Mouse (Mus musculus): ENCODE data around the gene Sim1.

Sim1 gene

GRCm38 (mm10) chr10:50901601-50902475, 7.3 kb downstream of the Sim1 start:
- no peak for DNase-seq

DNA sequence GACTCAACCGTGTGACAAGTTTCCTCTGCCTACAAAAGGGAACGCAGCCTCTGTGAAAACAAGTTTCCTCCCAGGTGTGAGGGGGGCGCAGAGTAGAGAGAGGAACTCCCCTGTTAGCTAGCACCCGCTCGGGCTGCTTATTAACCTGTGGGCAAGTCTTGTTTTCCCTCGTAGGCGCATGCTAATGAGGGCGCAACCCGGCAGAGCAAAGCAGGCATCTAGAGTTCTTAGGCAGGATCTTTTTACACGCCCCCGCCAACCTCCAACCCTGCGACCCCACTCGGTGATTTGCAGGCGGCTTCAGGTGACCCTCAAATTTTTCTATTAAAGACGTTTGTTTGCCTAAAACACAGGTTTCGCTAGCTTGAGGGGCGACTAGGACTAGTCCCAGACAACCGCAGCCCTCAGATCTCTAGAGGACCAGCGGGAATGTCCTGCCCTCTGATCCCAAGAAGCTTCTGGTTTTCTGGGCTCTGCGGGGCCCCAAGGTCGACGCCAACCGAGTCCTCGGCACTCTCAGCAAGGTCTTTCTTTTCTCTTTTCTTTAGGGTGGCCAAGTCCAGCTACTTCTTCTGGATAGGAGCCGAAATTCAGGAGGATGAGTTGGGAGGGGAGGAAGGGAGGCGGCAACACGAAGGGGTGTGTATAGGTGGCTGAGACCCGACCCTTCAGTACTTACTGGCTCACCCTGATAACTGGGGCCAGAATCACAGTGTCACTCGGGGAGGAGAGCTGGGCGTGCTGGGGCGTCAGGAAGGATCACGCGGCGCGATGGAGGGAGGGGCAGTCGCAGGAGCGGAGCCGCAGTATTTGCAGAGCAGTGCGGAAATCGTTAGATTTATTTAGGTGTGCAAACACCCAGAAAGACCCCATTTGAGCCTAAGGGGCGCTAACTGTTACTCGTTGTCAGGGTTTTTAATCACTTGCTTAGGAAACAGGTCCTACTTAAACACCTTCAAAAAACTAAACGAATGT, 8.5 kb downstream of the Sim1 start:
- DNase-seq, result no peak

DNA sequence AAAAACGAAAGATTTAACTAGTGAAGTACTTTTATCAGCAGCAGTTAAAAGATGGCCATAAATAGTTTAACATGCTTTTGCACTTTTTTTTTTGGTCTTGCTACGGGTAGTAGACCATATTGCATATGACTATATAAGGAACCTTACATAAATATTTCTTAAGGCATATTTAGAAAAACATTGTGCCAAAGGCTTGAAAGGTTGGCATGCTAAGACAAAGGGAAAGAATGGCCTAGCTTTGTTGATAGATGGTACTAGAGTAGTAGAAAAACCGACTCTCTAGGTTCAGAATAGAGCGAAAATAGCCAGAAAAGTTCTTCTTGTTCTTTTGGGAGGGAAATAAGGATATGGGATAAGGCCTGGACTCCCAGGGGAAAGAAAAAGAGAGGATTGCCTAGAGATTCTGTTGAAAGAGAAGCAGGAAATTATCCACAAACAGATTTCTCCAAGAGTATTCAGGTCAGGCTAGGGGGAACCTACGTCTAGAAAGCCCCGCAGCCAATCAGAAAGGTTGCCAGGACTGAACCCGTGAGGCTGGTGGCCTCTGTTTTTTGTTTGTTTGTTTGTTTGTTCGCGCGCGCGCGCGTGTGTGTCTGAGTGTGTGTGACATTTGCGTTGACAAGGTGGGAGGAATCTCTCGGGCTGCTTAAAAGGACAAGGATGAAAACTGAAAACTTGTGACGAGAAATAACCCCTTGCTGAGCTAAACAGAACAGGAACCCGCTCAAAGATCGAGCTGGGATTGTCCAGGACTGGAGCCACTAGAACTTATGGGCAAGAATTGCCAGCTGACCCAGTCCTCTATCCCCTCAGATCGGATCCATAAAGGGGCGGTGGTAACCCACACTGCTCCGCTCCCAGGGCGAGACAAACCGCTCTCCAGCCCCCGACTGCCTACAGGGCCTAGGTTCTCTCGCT, 9.6 kb downstream of the Sim1 start:
- DNase-seq, result no peak

- no peak for DNase-seq
Measured at GRCm38 (mm10) chr10:50904764-50905701, 10.5 kb downstream of the Sim1 start.

- no peak for DNase-seq
Measured at GRCm38 (mm10) chr10:50910400-50910799, 15.8 kb downstream of the Sim1 start.

DNA sequence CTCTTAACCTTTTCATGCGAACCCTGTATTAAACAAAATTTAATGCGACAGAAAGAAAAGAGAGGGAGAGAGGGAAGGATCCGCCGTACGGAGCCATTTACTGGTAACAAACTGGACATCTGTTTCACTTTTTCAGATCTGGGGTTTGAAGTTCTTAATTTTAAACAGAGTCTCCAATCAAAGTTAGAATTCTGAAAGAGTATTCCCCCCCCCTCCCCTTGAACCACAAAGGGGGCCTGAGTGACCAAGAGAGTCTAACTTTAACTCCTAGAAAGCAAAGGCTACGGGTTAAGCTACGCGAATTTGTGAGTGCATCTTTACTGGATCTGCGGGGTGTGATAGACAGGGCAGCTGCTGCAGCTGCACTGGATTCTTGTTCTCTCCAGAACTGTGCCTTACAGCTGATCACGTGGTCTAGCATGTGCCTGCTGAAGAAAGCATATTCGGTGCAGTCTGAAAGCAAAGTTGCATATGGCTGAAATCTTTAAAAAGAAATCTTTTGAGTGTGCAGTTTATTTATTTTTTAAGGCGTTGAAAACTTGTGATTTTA, 16.4 kb downstream of the Sim1 start:
- no peak for DNase-seq

- DNase-seq, result no peak
Measured at GRCm38 (mm10) chr10:50915607-50916006, 21.1 kb downstream of the Sim1 start.

DNA sequence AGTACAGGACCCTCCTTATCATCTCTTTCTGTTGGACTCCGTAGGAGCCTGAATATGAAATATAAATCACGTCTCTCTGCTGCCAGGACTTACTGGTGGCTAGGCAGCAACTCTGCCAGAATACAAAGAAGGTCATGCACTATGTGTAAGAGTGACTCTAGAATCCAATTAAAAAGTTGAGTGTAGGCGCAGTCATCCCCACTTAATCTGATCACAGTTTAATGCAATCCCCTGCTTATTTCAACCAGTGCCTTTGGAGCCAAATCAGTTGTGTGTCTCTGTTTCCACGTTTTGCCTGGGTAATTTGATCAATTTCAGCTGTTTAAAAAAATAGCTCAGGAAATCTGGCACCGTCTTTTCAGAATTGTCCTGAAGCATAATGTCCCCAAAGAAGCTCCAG, 34.7 kb downstream of the Sim1 start:
- no peak for DNase-seq

- DNase-seq, result no peak
Measured at GRCm38 (mm10) chr10:50935673-50936072, 41.1 kb downstream of the Sim1 start.

- DNase-seq, result no peak
Measured at GRCm38 (mm10) chr10:50973625-50974024, 79.1 kb downstream of the Sim1 start.

DNA sequence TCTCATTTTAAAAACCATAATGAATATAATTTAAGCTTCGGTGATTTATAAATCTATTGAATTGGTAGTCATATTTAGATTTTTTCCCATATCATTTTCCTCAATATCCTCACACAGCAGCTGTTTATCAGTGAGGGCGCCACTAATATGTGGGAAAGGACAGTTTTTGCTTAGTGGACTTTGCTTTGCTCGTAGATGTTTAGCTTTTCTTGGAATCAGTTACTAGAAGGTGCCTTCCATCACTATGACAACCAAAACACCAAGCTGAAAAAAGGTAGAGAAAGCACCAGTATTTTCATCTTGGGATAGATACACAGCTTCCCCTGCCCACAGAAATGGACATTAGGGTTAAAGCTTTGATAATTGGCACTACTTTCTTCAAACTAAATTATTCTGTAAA, 87.3 kb downstream of the Sim1 start:
- no peak for DNase-seq

- DNase-seq, result no peak
Measured at GRCm38 (mm10) chr10:50983620-50984019, 89.1 kb downstream of the Sim1 start.

DNA sequence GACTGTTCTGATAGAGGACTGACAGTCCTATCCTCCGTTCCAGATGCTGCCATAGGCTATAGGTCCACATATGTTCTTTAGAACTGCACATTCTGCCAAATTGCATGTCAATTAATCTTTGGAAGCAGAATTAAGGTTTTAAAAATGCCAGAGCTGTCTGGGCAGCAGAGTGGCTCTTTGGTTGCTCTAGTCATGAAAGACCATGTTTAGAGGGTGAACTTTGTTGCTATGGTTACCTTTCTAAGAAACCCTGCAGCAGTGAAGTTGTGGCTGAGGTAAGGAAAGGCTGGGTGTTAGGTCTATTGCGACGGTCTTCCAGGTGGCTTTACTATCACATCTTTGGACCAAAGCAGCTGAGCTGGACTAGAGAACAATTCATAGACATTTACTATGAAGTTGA, 113.2 kb downstream of the Sim1 start:
- no peak for DNase-seq

DNA sequence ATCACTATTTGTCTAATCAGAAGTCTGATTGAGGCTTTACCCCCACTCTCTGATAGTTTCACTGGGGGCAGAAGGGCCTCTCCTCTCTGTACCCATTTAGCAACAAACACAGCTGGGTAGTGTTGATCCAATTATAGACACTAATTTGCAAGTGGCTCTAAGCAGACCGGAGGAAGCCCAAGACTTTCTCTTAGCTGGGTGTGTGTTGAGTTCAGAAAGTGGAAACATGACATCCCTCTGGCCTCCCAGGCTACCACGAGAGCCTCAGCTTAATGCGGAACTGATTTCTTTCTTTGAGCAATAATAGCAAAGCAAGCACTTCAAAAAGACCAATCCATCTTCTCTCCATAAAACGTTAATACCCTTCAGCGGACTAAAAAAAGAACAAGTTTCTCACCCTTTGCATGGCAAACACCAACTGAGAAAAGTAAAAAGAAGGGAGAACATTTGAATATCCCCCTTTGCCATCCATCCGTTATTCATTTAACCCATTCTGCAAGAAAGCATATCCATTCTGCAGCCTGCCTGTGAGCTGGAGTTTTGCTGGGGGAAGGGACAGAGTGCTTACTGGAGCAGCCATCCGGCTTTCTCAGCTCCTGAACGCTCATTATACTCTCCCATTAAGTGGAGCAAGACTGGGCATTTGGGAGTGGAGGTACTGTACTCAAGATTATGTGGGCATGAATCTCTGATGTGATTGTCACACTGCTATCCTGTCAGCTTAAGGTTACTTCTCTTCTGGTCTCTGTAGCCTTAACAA, 117.0 kb downstream of the Sim1 start:
- no peak for DNase-seq

DNA sequence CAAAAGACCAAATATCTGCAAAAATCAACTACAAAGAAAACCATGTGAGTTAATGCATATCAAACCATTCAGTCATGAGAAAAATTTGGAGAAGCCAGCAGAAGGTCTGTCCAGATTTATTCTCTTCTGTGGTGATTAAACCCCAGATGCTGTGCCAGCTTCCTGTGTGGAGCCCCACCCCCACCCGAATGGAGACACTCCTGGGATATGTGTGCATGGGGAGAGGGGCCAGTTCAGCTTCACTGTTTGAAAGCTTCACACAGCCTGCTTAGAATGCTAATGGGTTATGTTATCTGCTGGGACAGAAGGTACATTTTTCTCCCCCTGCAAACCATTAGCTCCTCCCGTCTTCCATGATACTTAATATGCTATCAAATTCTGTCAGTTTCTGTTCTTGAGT, 120.3 kb downstream of the Sim1 start:
- no peak for DNase-seq

DNA sequence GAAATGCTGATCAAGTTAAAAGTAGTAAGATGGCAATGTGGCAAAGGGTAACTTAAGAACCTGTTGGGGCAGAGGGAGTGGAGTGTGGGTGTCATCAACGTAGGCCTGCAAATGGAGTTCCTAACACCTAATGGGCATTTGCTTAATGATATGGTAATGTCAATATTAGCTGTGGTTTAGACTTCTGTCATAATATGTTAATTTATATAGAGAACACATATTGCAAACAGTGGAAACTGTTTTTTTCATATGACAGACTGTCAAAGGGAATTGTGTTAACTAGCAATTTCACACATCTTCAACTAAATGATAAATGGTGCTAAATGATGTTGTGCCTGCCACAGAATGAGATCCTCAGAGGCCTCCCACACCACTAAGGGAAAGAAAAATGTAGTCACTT, 120.8 kb downstream of the Sim1 start:
- DNase-seq, result no peak

DNA sequence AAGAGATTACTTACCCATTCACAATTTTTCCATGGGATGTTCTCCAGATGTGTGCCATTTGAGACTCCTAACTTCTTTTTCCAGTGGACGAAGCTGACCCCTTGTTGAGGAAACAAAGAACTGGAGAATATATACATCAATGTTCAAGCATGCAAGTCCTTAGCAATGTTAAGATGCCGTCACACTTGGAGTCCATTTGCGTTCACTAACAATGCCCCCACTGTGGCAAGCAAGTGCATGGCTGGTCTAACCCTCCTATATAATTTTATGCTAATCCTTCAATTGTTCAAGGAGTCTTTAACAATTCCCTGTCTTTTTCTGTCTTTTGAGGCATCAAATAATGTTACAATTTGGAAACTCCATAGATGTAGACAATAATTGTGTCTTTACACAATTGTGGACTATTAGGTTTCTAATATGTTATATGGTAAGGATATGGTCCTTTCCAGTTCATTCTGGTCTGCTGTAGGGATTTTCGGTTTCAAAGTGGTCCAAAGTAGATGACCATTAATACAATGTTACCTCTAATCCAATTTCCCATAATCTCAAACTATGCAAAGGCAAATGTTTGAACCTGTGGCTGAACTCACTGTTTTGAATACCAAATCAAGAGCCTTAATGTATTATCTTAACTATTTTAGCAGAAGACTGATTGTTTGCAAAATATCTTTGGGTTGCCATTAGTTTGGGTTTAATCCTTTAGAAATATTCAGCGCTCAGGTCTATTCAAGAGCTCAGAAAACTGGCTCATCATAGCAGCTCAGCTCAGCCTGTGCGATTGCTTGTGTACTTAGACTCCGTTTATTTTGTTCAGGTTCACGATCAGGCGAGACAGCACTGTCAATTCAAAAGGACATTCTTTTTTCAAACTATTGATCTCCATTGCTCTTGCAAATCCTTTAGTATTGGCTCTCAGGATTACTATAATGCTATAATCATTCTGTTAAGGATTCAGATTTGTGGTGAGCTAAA, 129.0 kb downstream of the Sim1 start:
- DNase-seq, result no peak

All from cerebellum, adult 11 months (tissue).